Mouse (Mus musculus): ENCODE measurements at regions not wholly inside any gene's neighbourhood (a gene's known extent, or its start where the extent isn't known, plus 50 kb on each side); places are given as distances from the start of the nearest gene placed in this dataset.
A peak's percentile ranks its signal among the peaks of the same experiment; 100 is the strongest.

DNA sequence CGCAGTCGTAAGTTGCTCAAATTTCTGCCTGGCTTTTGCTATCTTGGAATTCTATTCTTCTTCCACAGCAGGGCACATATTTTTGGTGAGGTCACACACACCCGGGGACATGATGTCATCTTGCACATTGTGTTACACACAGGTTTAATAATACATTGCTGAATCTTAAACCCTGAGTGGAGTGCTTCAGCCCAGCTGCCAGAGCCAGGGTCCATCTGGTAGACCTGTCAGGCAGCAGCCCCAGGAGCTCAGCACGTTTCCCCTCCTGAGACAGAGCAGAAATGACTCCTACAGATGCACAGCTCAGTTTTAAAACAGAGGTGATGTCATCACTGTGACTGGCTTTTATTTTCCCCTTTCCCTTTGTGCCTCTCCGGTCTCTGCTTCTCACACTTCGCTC, 280.4 kb downstream of the Tgfb2 start:
- no peaks in the 10 kb centered on the region for H3K27me3 ChIP-seq

DNA sequence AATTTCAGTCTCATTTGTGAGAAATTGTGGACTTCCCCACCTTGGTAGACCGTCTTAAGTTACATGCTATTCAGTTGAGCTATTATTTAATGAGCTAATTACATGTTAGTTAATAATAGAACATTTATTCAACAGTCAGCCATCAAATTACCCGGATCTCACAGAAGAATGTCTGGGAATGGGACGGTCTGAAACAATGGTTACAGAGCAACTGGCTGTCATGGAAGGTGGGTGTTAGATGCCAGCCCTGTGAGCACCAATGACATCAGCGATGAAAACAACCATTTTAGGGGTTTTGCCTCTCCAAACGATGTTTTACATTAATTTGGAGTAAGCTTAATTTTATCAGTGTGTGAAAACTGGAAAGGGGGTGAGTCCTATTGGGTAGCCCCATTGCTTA, 281.7 kb downstream of the Tgfb2 start:
- H3K36me3 ChIP-seq = no peaks in the 10 kb centered on the region
- H3K4me1 ChIP-seq (replicated peaks) = no peaks in the 10 kb centered on the region
- H3K9me3 ChIP-seq = no peaks in the 10 kb centered on the region
- ATAC-seq (ENCODE audit: low read depth) = no peak
- WGBS = 84% methylated on average over 5 of the region's 5 CpGs
- H3K4me2 ChIP-seq = no peak overlapping the region
- H3K4me3 ChIP-seq = no peak overlapping the region
- H3K27ac ChIP-seq (replicated peaks) = no peak overlapping the region
- no peak overlapping the region for H3K9ac ChIP-seq
- H3K27me3 ChIP-seq = no peaks in the 10 kb centered on the region

More for the DNA sequence above, 280.4 kb downstream of the Tgfb2 start:
- H3K4me1 ChIP-seq (replicated peaks) = no peaks in the 10 kb centered on the region
- no peak for ATAC-seq (ENCODE audit: low read depth)
- H3K36me3 ChIP-seq = no peaks in the 10 kb centered on the region
- no peak overlapping the region for H3K27ac ChIP-seq (replicated peaks)
- WGBS = 82% methylated on average over 6 of the region's 6 CpGs
- H3K9ac ChIP-seq = no peak overlapping the region
- no peaks in the 10 kb centered on the region for H3K9me3 ChIP-seq
- no peak overlapping the region for H3K4me3 ChIP-seq
- no peak overlapping the region for H3K4me2 ChIP-seq

DNA sequence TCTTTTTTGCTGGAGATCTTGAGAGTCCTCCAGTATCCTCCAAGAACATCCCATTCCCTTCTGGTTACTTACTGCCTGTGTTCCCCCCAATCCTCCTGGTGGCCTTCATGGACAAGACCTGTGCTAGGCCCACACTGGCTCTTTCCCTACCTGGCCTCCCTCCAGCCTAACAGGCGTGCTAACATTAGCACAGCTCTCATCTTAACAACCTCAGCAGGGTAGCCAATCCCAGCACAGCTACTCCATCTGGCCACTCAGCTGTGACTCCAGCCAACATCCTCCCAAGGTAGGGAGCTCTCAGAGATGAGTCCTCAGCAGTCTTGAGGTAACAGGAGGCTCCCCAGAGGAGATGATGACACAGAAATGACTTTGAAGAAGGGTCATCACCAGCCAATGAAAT, 288.7 kb downstream of the Tgfb2 start:
- 72% methylated on average over 1 of the region's 1 CpGs for WGBS
- Histone ChIP-seq H3K9ac (no peak overlapping the region), H3K4me3 (no peak overlapping the region), H3K27ac (replicated peaks) (no peak overlapping the region), H3K27me3 (no peaks in the 10 kb centered on the region), H3K4me2 (no peak overlapping the region), H3K4me1 (replicated peaks) (no peaks in the 10 kb centered on the region), H3K9me3 (no peaks in the 10 kb centered on the region), H3K36me3 (no peaks in the 10 kb centered on the region)
- no peak for ATAC-seq (ENCODE audit: low read depth)

DNA sequence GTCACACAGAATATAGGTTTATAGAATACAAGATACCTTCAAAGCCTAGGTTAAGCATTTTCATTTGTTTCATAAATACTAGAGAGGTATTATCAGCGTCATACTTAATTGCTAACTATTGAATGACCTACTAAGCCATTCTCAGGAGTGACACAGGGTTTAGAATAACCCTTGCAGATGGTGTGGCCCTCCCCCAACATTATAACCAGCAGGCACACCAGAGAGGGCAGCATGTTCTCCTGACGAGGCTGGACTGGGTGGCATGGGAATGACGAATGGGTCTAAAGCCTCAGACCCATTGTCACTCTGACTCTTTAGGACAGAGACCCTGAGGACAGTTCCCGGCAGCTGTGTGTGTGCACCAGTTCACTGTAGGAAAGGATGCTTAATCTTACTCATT, 290.5 kb downstream of the Tgfb2 start:
- H3K27ac ChIP-seq (replicated peaks) = no peak overlapping the region
- no peaks in the 10 kb centered on the region for H3K27me3 ChIP-seq
- H3K4me2 ChIP-seq = no peak overlapping the region
- no peak overlapping the region for H3K9ac ChIP-seq
- no peak overlapping the region for H3K4me3 ChIP-seq
- no peaks in the 10 kb centered on the region for H3K36me3 ChIP-seq
- H3K9me3 ChIP-seq = no peaks in the 10 kb centered on the region
- WGBS = 69% methylated on average over 4 of the region's 4 CpGs
- H3K4me1 ChIP-seq (replicated peaks) = no peaks in the 10 kb centered on the region
- ATAC-seq (ENCODE audit: low read depth) = no peak

DNA sequence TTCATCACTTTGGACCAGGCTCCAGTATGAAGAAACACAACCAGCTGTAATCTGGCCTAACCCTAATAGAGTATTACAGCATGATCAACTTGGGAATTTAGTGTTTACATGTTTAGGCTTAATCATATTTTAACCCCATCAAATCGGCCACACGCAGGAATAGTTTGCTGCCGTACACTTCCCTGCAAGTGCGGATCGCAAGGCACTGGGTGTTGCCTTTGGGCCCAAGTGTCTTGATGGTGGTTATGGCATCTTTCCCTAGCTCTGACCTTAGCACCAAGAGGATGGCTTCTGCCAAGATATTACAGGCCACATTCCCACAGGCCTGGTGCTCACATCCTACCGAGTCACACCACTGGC, 291.9 kb downstream of the Tgfb2 start:
- Histone ChIP-seq H3K4me2 (no peak overlapping the region), H3K27ac (replicated peaks) (no peak overlapping the region), H3K4me1 (replicated peaks) (peaks cover 12% of the 10 kb centered on the region; the same call in 1 of the 2 replicates), H3K36me3 (no peaks in the 10 kb centered on the region), H3K27me3 (no peaks in the 10 kb centered on the region), H3K9ac (no peak overlapping the region), H3K9me3 (no peaks in the 10 kb centered on the region), H3K4me3 (no peak overlapping the region)
- WGBS = 91% methylated on average over 6 of the region's 6 CpGs
- no peak for ATAC-seq (ENCODE audit: low read depth)

DNA sequence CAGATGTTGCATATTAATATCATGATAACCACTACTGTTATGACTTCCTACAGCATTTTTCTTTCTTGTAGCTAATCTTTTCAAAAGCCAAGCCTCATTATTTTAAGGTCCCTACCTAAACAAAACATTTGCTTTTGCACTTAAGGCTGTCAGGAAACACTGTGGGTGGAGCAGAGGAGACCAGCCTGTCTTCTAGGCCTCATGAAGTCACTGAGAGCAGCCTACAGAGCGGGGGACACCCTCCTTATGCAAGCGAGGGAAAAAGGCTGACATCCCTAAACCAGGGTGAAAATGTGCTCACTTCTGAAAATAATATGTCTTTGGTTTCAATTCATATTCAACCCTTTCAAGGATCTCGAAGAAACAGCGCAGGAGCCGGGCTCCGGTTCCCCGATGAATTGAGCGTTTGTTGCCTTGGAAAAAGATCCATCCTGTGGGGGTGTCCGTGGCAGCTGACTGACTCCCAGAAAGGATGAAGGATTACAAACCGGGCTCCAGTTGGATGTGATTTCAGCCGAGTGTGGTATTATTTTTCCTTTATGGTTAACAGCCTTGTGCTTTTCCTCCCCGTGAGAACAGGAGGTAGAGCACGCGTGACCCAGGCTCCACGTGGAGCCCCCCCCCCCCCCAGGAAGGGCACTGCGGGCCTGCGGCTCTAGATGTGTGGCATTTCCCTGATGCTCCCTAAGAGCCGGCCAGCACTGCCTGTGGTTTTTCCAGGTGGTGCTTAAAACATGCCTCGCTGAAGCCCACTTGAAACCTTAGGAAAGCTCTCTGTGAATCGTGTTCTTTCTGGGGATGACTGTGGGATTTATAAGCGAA, 292.5 kb downstream of the Tgfb2 start:
- Histone ChIP-seq H3K9me3 (no peaks in the 10 kb centered on the region), H3K4me2 (no peak overlapping the region), H3K4me1 (replicated peaks) (peaks cover 14% of the 10 kb centered on the region; the same call in 1 of the 2 replicates), H3K27ac (replicated peaks) (no peak overlapping the region), H3K36me3 (no peaks in the 10 kb centered on the region), H3K9ac (no peak overlapping the region), H3K4me3 (no peak overlapping the region), H3K27me3 (no peaks in the 10 kb centered on the region)
- no peak for ATAC-seq (ENCODE audit: low read depth)
- 70% methylated on average over 21 of the region's 21 CpGs for WGBS

DNA sequence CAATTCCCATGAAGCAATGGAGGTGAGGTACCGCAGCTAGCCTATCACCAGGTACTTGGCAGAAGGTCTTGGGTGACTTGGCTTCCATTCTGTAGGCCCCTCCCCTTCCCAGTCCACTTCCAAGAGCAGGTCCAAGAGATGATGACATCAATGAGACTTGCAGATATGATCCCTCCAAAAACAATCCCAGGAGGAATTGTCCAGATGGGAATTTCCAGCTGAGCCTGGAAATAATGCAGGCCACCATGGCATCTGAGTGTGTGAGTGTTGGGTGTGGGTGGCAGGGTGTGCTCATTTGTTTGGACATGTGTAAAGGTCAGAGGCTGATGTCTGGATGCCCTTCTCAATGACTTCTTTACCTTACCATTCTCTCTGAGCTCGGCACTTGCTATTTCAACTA, 293.5 kb downstream of the Tgfb2 start:
- ATAC-seq (ENCODE audit: low read depth) = no peak
- no peak overlapping the region for H3K27ac ChIP-seq (replicated peaks)
- no peak overlapping the region for H3K9ac ChIP-seq
- peaks cover 14% of the 10 kb centered on the region; the same call in 1 of the 2 replicates for H3K4me1 ChIP-seq (replicated peaks)
- 93% methylated on average over 2 of the region's 2 CpGs for whole genome bisulfite sequencing
- no peaks in the 10 kb centered on the region for H3K27me3 ChIP-seq
- H3K4me2 ChIP-seq = no peak overlapping the region
- no peaks in the 10 kb centered on the region for H3K36me3 ChIP-seq
- H3K9me3 ChIP-seq = no peaks in the 10 kb centered on the region
- H3K4me3 ChIP-seq = no peak overlapping the region

DNA sequence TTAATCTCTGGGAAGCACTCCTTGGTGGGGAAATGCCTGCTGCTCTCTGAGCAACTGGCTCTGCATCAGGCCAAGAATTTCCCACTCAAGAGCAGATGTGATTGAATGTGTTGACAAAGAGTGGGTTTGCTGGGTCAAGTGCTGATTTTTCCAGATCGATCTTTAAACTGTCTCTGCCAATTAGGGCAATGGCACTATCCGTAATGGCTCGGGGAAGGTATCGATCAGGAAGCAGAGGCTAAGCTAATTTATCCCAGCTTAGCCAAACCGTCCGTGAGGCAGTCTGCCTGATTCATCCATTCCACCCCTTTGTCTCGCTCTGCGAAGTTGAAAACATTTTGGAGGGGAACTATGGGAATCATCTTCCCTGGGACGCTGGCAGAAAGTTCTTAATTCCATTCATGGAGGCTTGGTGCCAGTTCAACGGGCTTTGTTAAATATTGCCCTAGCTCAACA, 291.9 kb upstream of the Lyplal1 start:
- no peaks in the 10 kb centered on the region for H3K36me3 ChIP-seq
- no peaks in the 10 kb centered on the region for H3K9me3 ChIP-seq
- no peak overlapping the region for H3K27ac ChIP-seq (replicated peaks)
- ATAC-seq (ENCODE audit: low read depth) = no peak
- no peak overlapping the region for H3K4me3 ChIP-seq
- peaks cover 14% of the 10 kb centered on the region; the same call in 1 of the 2 replicates for H3K4me1 ChIP-seq (replicated peaks)
- no peak overlapping the region for H3K9ac ChIP-seq
- H3K27me3 ChIP-seq = no peaks in the 10 kb centered on the region
- peak overlapping the region; percentile 16; the same call in 1 of the 2 replicates for H3K4me2 ChIP-seq
- WGBS = 59% methylated on average over 10 of the region's 10 CpGs

DNA sequence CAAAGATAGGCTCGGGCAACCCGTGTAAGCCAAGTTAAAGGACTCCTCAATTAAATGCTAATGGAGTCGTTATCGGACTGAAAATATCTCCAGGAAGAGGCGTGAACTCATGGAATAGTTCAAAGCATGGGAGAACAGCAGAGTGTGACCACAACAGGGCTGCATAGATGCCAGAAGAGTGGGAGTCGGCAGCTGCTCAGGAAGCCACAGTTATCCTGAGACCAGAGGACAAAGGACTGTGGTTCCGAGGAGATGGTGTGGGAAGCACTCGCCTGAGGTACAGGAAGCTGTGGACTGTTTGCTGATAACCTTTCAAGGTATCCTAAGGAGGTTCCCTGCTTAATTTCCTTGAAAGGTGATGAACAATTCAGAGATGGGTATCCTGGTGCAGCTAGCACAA, 290.5 kb upstream of the Lyplal1 start:
- peaks cover 14% of the 10 kb centered on the region; the same call in 1 of the 2 replicates for H3K4me1 ChIP-seq (replicated peaks)
- no peaks in the 10 kb centered on the region for H3K27me3 ChIP-seq
- H3K4me2 ChIP-seq = no peak overlapping the region
- no peak overlapping the region for H3K27ac ChIP-seq (replicated peaks)
- 76% methylated on average over 8 of the region's 8 CpGs for WGBS
- ATAC-seq (ENCODE audit: low read depth) = no peak
- H3K9me3 ChIP-seq = no peaks in the 10 kb centered on the region
- no peak overlapping the region for H3K4me3 ChIP-seq
- H3K36me3 ChIP-seq = no peaks in the 10 kb centered on the region
- no peak overlapping the region for H3K9ac ChIP-seq

DNA sequence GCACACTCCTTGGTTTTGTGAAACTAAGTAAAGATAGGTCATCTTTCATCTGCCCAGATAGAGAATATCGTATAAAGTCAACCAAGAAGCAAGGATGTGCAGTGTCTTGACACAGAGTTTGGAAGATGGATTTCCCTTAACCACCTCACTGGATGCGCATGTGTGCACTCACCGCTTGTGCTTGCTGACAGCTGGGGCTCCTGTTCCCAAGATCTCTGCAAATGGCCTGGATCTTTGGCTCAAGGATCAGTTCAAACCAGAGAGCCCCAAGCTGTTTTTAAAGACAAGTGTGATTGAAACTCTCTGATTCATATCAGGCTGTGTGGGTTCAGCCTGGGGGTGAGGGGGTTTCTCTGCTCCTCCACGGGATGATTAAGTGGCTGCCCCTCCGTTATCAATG, 288.6 kb upstream of the Lyplal1 start:
- no peak overlapping the region for H3K4me2 ChIP-seq
- H3K4me3 ChIP-seq = no peak overlapping the region
- no peak overlapping the region for H3K9ac ChIP-seq
- H3K27me3 ChIP-seq = no peaks in the 10 kb centered on the region
- 70% methylated on average over 5 of the region's 5 CpGs for WGBS
- H3K4me1 ChIP-seq (replicated peaks) = peaks cover 14% of the 10 kb centered on the region; the same call in 1 of the 2 replicates
- no peak overlapping the region for H3K27ac ChIP-seq (replicated peaks)
- H3K36me3 ChIP-seq = no peaks in the 10 kb centered on the region
- ATAC-seq (ENCODE audit: low read depth) = no peak
- H3K9me3 ChIP-seq = no peaks in the 10 kb centered on the region

DNA sequence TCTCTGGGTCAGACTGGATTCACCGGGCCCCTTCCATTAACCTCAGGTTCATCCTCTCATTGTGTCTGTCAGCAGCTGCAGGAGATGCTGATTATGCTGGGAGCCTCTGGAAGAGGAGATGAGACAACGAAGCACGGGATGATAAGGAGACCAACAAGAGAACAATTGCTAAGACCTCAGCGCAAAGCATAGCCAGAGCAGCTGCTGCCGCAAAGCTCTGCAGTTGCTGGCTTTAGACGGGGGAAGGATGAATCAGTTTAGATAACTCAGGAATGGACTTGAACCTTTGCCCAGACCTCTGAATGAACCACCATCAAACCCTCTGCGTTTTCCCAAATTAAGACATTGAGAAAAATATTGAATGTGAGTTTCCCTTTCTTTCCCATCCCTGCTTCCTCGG, 282.7 kb upstream of the Lyplal1 start:
- Histone ChIP-seq H3K27ac (replicated peaks) (no peak overlapping the region), H3K4me2 (no peak overlapping the region), H3K27me3 (no peaks in the 10 kb centered on the region), H3K36me3 (no peaks in the 10 kb centered on the region), H3K9ac (no peak overlapping the region), H3K4me3 (no peak overlapping the region), H3K9me3 (no peaks in the 10 kb centered on the region), H3K4me1 (replicated peaks) (no peaks in the 10 kb centered on the region)
- WGBS = 58% methylated on average over 8 of the region's 8 CpGs
- no peak for ATAC-seq (ENCODE audit: low read depth)

DNA sequence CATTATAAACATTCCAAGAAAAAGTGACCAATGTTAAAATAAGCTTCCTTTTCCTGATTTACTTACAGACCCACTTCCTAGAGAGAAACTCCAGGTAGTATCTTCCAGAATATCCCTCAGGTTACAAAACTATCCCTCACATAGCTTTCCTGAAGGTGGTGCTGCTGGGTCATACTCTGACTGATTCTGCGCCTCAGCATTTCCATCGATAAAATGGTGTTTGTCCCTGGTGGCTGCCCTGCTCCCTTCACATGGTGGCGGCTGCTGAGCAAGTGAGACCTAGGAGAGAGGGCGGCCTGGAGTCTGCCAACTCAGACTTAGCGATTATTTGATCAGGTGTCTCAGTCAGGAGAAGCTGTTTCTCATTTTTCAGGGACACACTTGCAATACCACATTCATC, 275.9 kb upstream of the Lyplal1 start:
- Histone ChIP-seq H3K36me3 (no peaks in the 10 kb centered on the region), H3K27ac (replicated peaks) (no peak overlapping the region), H3K4me3 (no peak overlapping the region), H3K9ac (no peak overlapping the region), H3K4me1 (replicated peaks) (no peaks in the 10 kb centered on the region), H3K4me2 (no peak overlapping the region), H3K9me3 (no peaks in the 10 kb centered on the region), H3K27me3 (no peaks in the 10 kb centered on the region)
- WGBS = 57% methylated on average over 5 of the region's 5 CpGs
- ATAC-seq (ENCODE audit: low read depth) = no peak

DNA sequence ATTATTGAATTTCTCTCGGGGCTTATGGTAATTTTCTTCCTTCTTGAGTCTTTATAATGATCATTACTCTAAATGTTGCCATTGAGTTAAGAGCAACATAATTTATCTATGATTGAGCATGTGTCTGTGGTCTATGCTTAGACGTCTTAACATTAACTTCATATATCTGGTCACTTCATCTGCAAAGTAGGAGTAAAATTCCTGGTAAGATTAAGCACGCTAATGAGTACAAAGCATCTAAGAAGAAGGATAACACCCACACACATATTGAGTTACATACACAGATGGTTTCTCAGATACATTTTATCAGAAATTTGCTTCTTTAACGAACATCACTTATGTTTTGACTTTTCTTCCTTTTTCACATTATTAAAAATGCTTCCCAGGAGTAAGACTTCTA, 267.3 kb upstream of the Lyplal1 start:
- Histone ChIP-seq H3K4me3 (no peak overlapping the region), H3K4me2 (no peak overlapping the region), H3K9me3 (no peaks in the 10 kb centered on the region), H3K27me3 (no peaks in the 10 kb centered on the region), H3K4me1 (replicated peaks) (no peaks in the 10 kb centered on the region), H3K36me3 (no peaks in the 10 kb centered on the region), H3K9ac (no peak overlapping the region), H3K27ac (replicated peaks) (no peak overlapping the region)
- 80% methylated on average over 4 of the region's 4 CpGs for WGBS
- no peak for ATAC-seq (ENCODE audit: low read depth)

Data from neural tube, embryonic 13.5 days (tissue).